ENCODE assay signal across 31 mouse cellular contexts in genomic region chr3:98254059-98254458, GRCm38 (mm10). TPM values are rescaled to one million over a fixed set of nuclear protein-coding genes. Genes with fewer than 3 reads are reported as not detected.
DNase-seq lines count a peak whose midpoint lies in the region; ATAC-seq and TF ChIP-seq lines count a peak whose summit lies in the region.
"Had no signal": no experiment of that assay in that cellular context is flagged by ENCODE, and none has a peak within 500 bp of the region (broad histone marks: within the 10 kb centered on the region; RNA-seq: fewer than 3 reads in every experiment).

No protein-coding gene starts in this region.

- H3K27me3 ChIP-seq in kidney, embryonic 16.5 days (ENCODE audit: insufficient read depth, low read length) = no peaks in the 10 kb centered on the region
- no peaks in the 10 kb centered on the region for H3K27me3 ChIP-seq in MEL (ENCODE audit: control insufficient read depth in 1 of 2, insufficient read depth in 2 of 2, low read length in 2 of 2)
- no peaks in the 10 kb centered on the region for H3K27me3 ChIP-seq in intestine, embryonic 16.5 days (replicated peaks; ENCODE audit: control insufficient read depth, insufficient read depth, low read length)
- H3K27me3 ChIP-seq in forebrain, embryonic 10.5 days (ENCODE audit: poor library complexity, severe bottlenecking) = no peaks in the 10 kb centered on the region
- H3K27me3 ChIP-seq: liver, embryonic 13.5 days; lung, embryonic 15.5 days had no signal

- no peak for ATAC-seq in kidney, embryonic 16.5 days (ENCODE audit: low FRiP score, low TSS enrichment)
- ATAC-seq in intestine, embryonic 16.5 days = 0 out of 2 replicates have a peak, but pooled peaks have one; percentile 27
- peak; percentile 92 for ATAC-seq in megakaryocyte-erythroid progenitor cell, adult 5-6 weeks (replicated peaks; ENCODE audit: low FRiP score, low TSS enrichment, poor library complexity, severe bottlenecking)
- ATAC-seq: midbrain, embryonic 16.5 days had no signal

- H3K27ac ChIP-seq in kidney, embryonic 16.5 days (ENCODE audit: low read length) = 0 out of 2 replicates have a peak overlapping the region, but pooled peaks have one; percentile 24
- no peak overlapping the region for H3K27ac ChIP-seq in MEL (ENCODE audit: control insufficient read depth, low read depth, low read length)
- H3K27ac ChIP-seq in intestine, embryonic 16.5 days (ENCODE audit: low read length) = peak overlapping the region; percentile 76
- H3K27ac ChIP-seq in forebrain, embryonic 10.5 days = no peak overlapping the region
- H3K27ac ChIP-seq: hindbrain, embryonic 14.5 days; limb, embryonic 10.5 days; liver, embryonic 13.5 days; lung, embryonic 15.5 days; midbrain, embryonic 10.5 days had no signal

- H3K9ac ChIP-seq in kidney, embryonic 16.5 days (replicated peaks; ENCODE audit: low read length) = no peak overlapping the region
- no peak overlapping the region for H3K9ac ChIP-seq in MEL (ENCODE audit: control insufficient read depth, low read depth, low read length, poor library complexity, severe bottlenecking)
- H3K9ac ChIP-seq in intestine, embryonic 16.5 days (ENCODE audit: low read depth, low read length) = no peak overlapping the region
- H3K9ac ChIP-seq: hindbrain, embryonic 14.5 days; liver, embryonic 13.5 days; lung, embryonic 15.5 days had no signal

- H3K4me3 ChIP-seq in kidney, embryonic 16.5 days (ENCODE audit: low read length) = no peak overlapping the region
- H3K4me3 ChIP-seq in MEL (ENCODE audit: control insufficient read depth in 1 of 2, insufficient read depth in 1 of 2, low read depth in 2 of 2, low read length in 2 of 2) = no peak overlapping the region
- H3K4me3 ChIP-seq in intestine, embryonic 16.5 days (ENCODE audit: low read length) = no peak overlapping the region
- no peak overlapping the region for H3K4me3 ChIP-seq in forebrain, embryonic 10.5 days
- H3K4me3 ChIP-seq: limb, embryonic 10.5 days; liver, embryonic 13.5 days; lung, embryonic 15.5 days; midbrain, embryonic 10.5 days; myocyte had no signal

- TF ChIP-seq EP300 in MEL (IDR thresholded peaks at IDR 0.05; ENCODE audit: low read depth in 1 of 2, low read length in 2 of 2) = no peak

- no peaks in the 10 kb centered on the region; the same call in 1 of the 2 replicates for H3K4me1 ChIP-seq in kidney, embryonic 16.5 days (ENCODE audit: insufficient read depth, low read length)
- peaks cover 0 to 5% of the 10 kb centered on the region in 2 experiments; a peak in 1 of 4 replicates for H3K4me1 ChIP-seq in MEL (ENCODE audit: control insufficient read depth in 1 of 2, insufficient read depth in 2 of 2, low read length in 2 of 2)
- H3K4me1 ChIP-seq in intestine, embryonic 16.5 days (ENCODE audit: control insufficient read depth, insufficient read depth, low read length) = peaks cover 10% of the 10 kb centered on the region
- no peaks in the 10 kb centered on the region for H3K4me1 ChIP-seq in forebrain, embryonic 10.5 days
- H3K4me1 ChIP-seq: liver, embryonic 13.5 days; lung, embryonic 15.5 days; midbrain, embryonic 10.5 days had no signal

- WGBS in kidney, embryonic 16.5 days = 98% methylated on average over 2 of the region's 3 CpGs
- 78% methylated on average over 2 of the region's 3 CpGs for WGBS in intestine, embryonic 16.5 days
- 95% methylated on average over 3 of the region's 3 CpGs for WGBS in forebrain, embryonic 10.5 days

- no peaks in the 10 kb centered on the region for H3K36me3 ChIP-seq in kidney, embryonic 16.5 days (ENCODE audit: insufficient read depth, low read length)
- no peaks in the 10 kb centered on the region; a peak in 1 of 4 replicates for H3K36me3 ChIP-seq in MEL (ENCODE audit: control insufficient read depth in 1 of 2, insufficient read depth in 2 of 2, low read length in 2 of 2)
- H3K36me3 ChIP-seq in intestine, embryonic 16.5 days (ENCODE audit: control insufficient read depth, insufficient read depth, low read length) = no peaks in the 10 kb centered on the region
- H3K36me3 ChIP-seq in forebrain, embryonic 10.5 days (replicated peaks) = no peaks in the 10 kb centered on the region
- H3K36me3 ChIP-seq: G1E; limb, embryonic 10.5 days; liver, embryonic 13.5 days; lung, embryonic 15.5 days; midbrain, embryonic 10.5 days had no signal

- TF ChIP-seq RAD21 in MEL (IDR thresholded peaks at IDR 0.05; ENCODE audit: low read depth, low read length) = no peak

- no peaks in the 10 kb centered on the region for H3K79me2 ChIP-seq in MEL (ENCODE audit: control insufficient read depth, insufficient read depth, low read length, poor library complexity)

- H3K4me2 ChIP-seq in kidney, embryonic 16.5 days (replicated peaks; ENCODE audit: low read depth, low read length) = no peak overlapping the region
- H3K4me2 ChIP-seq in intestine, embryonic 16.5 days (ENCODE audit: low read depth, low read length) = no peak overlapping the region
- H3K4me2 ChIP-seq: hindbrain, embryonic 14.5 days; liver, embryonic 13.5 days; lung, embryonic 15.5 days had no signal

- no peak for TF ChIP-seq CTCF in MEL (IDR thresholded peaks at IDR 0.05 in 2 of 3, conservative IDR thresholded peaks at IDR 0.05 in 1 of 3; ENCODE audit: control insufficient read depth in 1 of 3, insufficient read depth in 1 of 3, low read depth in 2 of 3, low read length in 3 of 3, poor library complexity in 1 of 3, severe bottlenecking in 1 of 3)

- DNase-seq in kidney, postnatal 25 days = no peak
- peak; percentile 75 for DNase-seq in MEL (ENCODE audit: low read depth, low spot score)
- no peak for DNase-seq in forebrain, embryonic 10.5 days (ENCODE audit: extremely low spot score, low spot score)
- no peak for DNase-seq in heart, adult 8-10 months (ENCODE audit: low spot score)
- no peak for DNase-seq in layer of hippocampus, postnatal 14 days (ENCODE audit: low spot score in 2 of 2)
- DNase-seq: adrenal gland, postnatal 25 days; cerebellum, adult 9-10 months; gastrocnemius, postnatal 25 days; liver, embryonic 13.5 days; lung, postnatal 4 days; thymus, postnatal 36 days had no signal

- TF ChIP-seq POLR2A in MEL (IDR thresholded peaks at IDR 0.05; ENCODE audit: control insufficient read depth in 1 of 2, insufficient read depth in 1 of 2, low read depth in 1 of 2, low read length in 2 of 2, poor library complexity in 1 of 2) = peak in 1 of 2 experiments; percentile 58; a peak in 1 of 4 replicates

- H3K9me3 ChIP-seq in kidney, embryonic 16.5 days (ENCODE audit: low read length) = peaks cover 7% of the 10 kb centered on the region; the same call in 1 of the 2 replicates
- H3K9me3 ChIP-seq in MEL (replicated peaks; ENCODE audit: insufficient read depth, low read length) = no peaks in the 10 kb centered on the region
- H3K9me3 ChIP-seq in intestine, embryonic 16.5 days (ENCODE audit: control insufficient read depth, low read length) = peaks cover 6% of the 10 kb centered on the region
- H3K9me3 ChIP-seq in forebrain, embryonic 10.5 days = peaks cover 11% of the 10 kb centered on the region; the same call in 1 of the 2 replicates
- H3K9me3 ChIP-seq: liver, embryonic 13.5 days; lung, embryonic 15.5 days had no signal

TF ChIP-seq in MEL, 35 proteins besides CTCF, POLR2A, EP300 and RAD21 (continues in another document):
- no peak for TF ChIP-seq ZMIZ1 (IDR thresholded peaks at IDR 0.05; ENCODE audit: low read depth, low read length)
- no peak for TF ChIP-seq CHD2 (IDR thresholded peaks at IDR 0.05; ENCODE audit: low read length)
- TF ChIP-seq UBTF (IDR thresholded peaks at IDR 0.05; ENCODE audit: borderline replicate concordance, insufficient read depth, low read depth, low read length) = no peak
- TF ChIP-seq GABPA (IDR thresholded peaks at IDR 0.05; ENCODE audit: low read depth, low read length) = no peak
- TF ChIP-seq TBP (IDR thresholded peaks at IDR 0.05; ENCODE audit: low read depth, low read length) = peak; percentile 87
- TF ChIP-seq SIN3A (IDR thresholded peaks at IDR 0.05; ENCODE audit: low read length) = 0 out of 2 replicates have a peak, but pooled peaks have one; percentile 22
- no peak for TF ChIP-seq JUND (IDR thresholded peaks at IDR 0.05; ENCODE audit: low read depth, low read length)
- no peak for TF ChIP-seq NRF1 (IDR thresholded peaks at IDR 0.05; ENCODE audit: insufficient read depth, low read depth, low read length, poor library complexity, severe bottlenecking)
- peak; percentile 39; the same call in 1 of the 2 replicates for TF ChIP-seq POLR2AphosphoS2 (IDR thresholded peaks at IDR 0.05; ENCODE audit: low read length)
- TF ChIP-seq MXI1 (IDR thresholded peaks at IDR 0.05; ENCODE audit: low read depth, low read length) = no peak
- no peak for TF ChIP-seq USF2 (IDR thresholded peaks at IDR 0.05; ENCODE audit: borderline replicate concordance in 1 of 2, insufficient read depth in 1 of 2, low read depth in 1 of 2, low read length in 2 of 2)
- no peak for TF ChIP-seq MAFK (IDR thresholded peaks at IDR 0.05; ENCODE audit: borderline replicate concordance, low read depth, low read length)

RNA-seq across cellular contexts. Expression of gene Hmgcs2, which starts 26.2 kb away (rescaled TPM):
- 12.3 and 13.1 TPM in 2 replicates for polyA plus RNA-seq in kidney, embryonic 16.5 days (2015; fragmentation: Nextera tagmentation; extraction: Ambion mirVana)
- 0.12 and 0.20 TPM in 2 replicates for total RNA-seq in MEL (2012; rRNA removed)
- under 1 TPM in 1 of 2 experiments, not detected in 1; 0.81 TPM for polyA plus RNA-seq in MEL (2012; ENCODE audit: insufficient read depth in 1 of 2, insufficient read length in 2 of 2, low read depth in 1 of 2, low replicate concordance in 2 of 2, missing spikeins in 1 of 2)
- polyA plus RNA-seq in intestine, embryonic 16.5 days (2015; fragmentation: Nextera tagmentation; extraction: Ambion mirVana) = 352 and 475 TPM in 2 replicates
- total RNA-seq in megakaryocyte-erythroid progenitor cell, adult 5-6 weeks (2014; fragmentation: Nextera tagmentation) = 0.79 and 1.5 TPM in 2 replicates
- 0.09 and 1.3 TPM in 2 replicates for total RNA-seq in megakaryocyte-erythroid progenitor cell, adult 5-6 weeks (2017)
- polyA plus RNA-seq in forebrain, embryonic 10.5 days (2016; fragmentation: Nextera tagmentation; extraction: Ambion mirVana) = 0.50 and 0.57 TPM in 2 replicates
- total RNA-seq in heart, adult 8-10 months (2022) = 10 to 100 TPM in 1 of 4 experiments, 1 to 10 TPM in 3; 7.5 to 13.9 (median 9.0) TPM
- total RNA-seq in layer of hippocampus, postnatal 14 days (2021) = 10 to 100 TPM; 10.4 to 13.7 TPM
- total RNA-seq: G1E had no signal
- polyA plus RNA-seq: G1E, myocyte had no signal

RNA-seq across cellular contexts. Expression of gene Reg4, which starts 32.1 kb away (rescaled TPM):
- 0.58 and 0.67 TPM in 2 replicates for polyA plus RNA-seq in kidney, embryonic 16.5 days (2015; fragmentation: Nextera tagmentation; extraction: Ambion mirVana)
- total RNA-seq in MEL (2012; rRNA removed) = not detected in 2 replicates
- polyA plus RNA-seq in MEL (2012; ENCODE audit: insufficient read depth in 1 of 2, insufficient read length in 2 of 2, low read depth in 1 of 2, low replicate concordance in 2 of 2, missing spikeins in 1 of 2) = not detected
- 28.4 and 37.9 TPM in 2 replicates for polyA plus RNA-seq in intestine, embryonic 16.5 days (2015; fragmentation: Nextera tagmentation; extraction: Ambion mirVana)
- total RNA-seq in megakaryocyte-erythroid progenitor cell, adult 5-6 weeks (2014; fragmentation: Nextera tagmentation) = 0.90 TPM in 1 of 2 replicates, not detected in the other
- total RNA-seq in megakaryocyte-erythroid progenitor cell, adult 5-6 weeks (2017) = not detected in 2 replicates
- polyA plus RNA-seq in forebrain, embryonic 10.5 days (2016; fragmentation: Nextera tagmentation; extraction: Ambion mirVana) = 0.14 TPM in 1 of 2 replicates, not detected in the other
- total RNA-seq in heart, adult 8-10 months (2022) = not detected
- not detected for total RNA-seq in layer of hippocampus, postnatal 14 days (2021)
- total RNA-seq: adrenal gland, postnatal 25 days; G1E; gastrocnemius, postnatal 25 days; heart, postnatal 4 days; layer of hippocampus, postnatal 10 days had no signal
- polyA plus RNA-seq: brain, embryonic 14.5 days; cortical plate, adult 2 months; embryonic facial prominence, embryonic 11.5 days; forebrain, embryonic 11.5 days; G1E; heart, embryonic 16.5 days; hindbrain, embryonic 14.5 days; kidney, embryonic 14.5 days; limb, embryonic 10.5 days; liver, embryonic 13.5 days; lung, embryonic 15.5 days; midbrain, embryonic 10.5 days; midbrain, embryonic 16.5 days; myocyte; neural tube, embryonic 14.5 days; spleen, adult 2 months had no signal

Comparison
In these comparisons a context has a peak if more than half of its experiments do, and no peak if none do; other contexts are left out.
1. H3K27ac ChIP-seq: peak in kidney, embryonic 16.5 days (single experiment) and intestine, embryonic 16.5 days (single experiment); none in MEL (single experiment) and forebrain, embryonic 10.5 days (single experiment).